Mouse (Mus musculus) forebrain, embryonic 11.5 days (tissue): ENCODE results near the gene Tctn1. TPM values are rescaled to one million over a fixed set of nuclear protein-coding genes. Genes with fewer than 3 reads are reported as not detected.

ENCODE experiments used
- ATAC-seq: fragments of 200-750 bp; cut with Nextera tagmentation; replicated peaks from 2 replicates; pipeline ENCODE4 v1.8.0; 2017; ENCODE audit warnings: moderate TSS enrichment; ENCODE audit not compliant: low FRiP score
- DNase-seq: peaks from one replicate; pipeline ENCODE4 v3.0.0-alpha.2; 2017; ENCODE audit warnings: low spot score
- H3K27ac ChIP-seq: fragments of 300-500 bp; sonication (generic); 2 replicates; pipeline ENCODE4 v1.5.1; 2014; ENCODE audit warnings: low read depth, low read length
- H3K27me3 ChIP-seq: fragments of 300-500 bp; sonication (generic); 2 replicates; pipeline ENCODE4 v1.6.1; 2014; ENCODE audit warnings: mild to moderate bottlenecking, low read length, mixed read lengths; ENCODE audit not compliant: control insufficient read depth, insufficient read depth
- H3K36me3 ChIP-seq: fragments of 300-500 bp; sonication (generic); 2 replicates; pipeline ENCODE4 v1.6.1; 2014; ENCODE audit warnings: mild to moderate bottlenecking, low read length, moderate library complexity, mixed read lengths; ENCODE audit not compliant: control insufficient read depth, insufficient read depth
- H3K4me1 ChIP-seq: fragments of 300-500 bp; sonication (generic); replicated peaks from 2 replicates; pipeline ENCODE4 v1.6.1; 2014; ENCODE audit warnings: low read length, mixed read lengths; ENCODE audit not compliant: control insufficient read depth, insufficient read depth
- H3K4me2 ChIP-seq: fragments of 300-500 bp; sonication (generic); 2 replicates; pipeline ENCODE4 v1.6.1; 2014; ENCODE audit warnings: low read depth, mild to moderate bottlenecking, low read length, moderate library complexity, mixed read lengths; ENCODE audit not compliant: severe bottlenecking
- H3K4me3 ChIP-seq: fragments of 300-500 bp; sonication (generic); 2 replicates; pipeline ENCODE4 v1.5.1; 2014; ENCODE audit warnings: low read depth, low read length
- H3K9ac ChIP-seq: fragments of 300-500 bp; sonication (generic); 2 replicates; pipeline ENCODE4 v1.6.1; 2014; ENCODE audit warnings: low read length
- H3K9me3 ChIP-seq: fragments of 300-500 bp; sonication (generic); 2 replicates; pipeline ENCODE4 v1.6.1; 2016; ENCODE audit warnings: low read length, mixed read lengths; ENCODE audit not compliant: control insufficient read depth
- WGBS: fragments of 180-500 bp; shearing (Covaris S2); extraction: QIAGEN DNeasy Blood & Tissue Kit; methylation state at CpG from one replicate; pipeline ENCODE4 v1.1.7; 2014; 5-methylcytosine and 5-hydroxymethylcytosine counted together
- polyA plus RNA-seq: library from polyadenylated mRNA; unstranded; fragments of >200 nt; fragmentation: Nextera tagmentation; extraction: Ambion mirVana; gene quantifications from 2 replicates; pipeline ENCODE4 v1.2.1, GENCODE M21; 2014

Gene Tctn1
- polyA plus RNA-seq, 1 experiment from 2014 or later: 7.5 TPM

GRCm38 (mm10) chr5:122247529-122247928 lies 16.7 kb downstream of the Tctn1 start:
- Histone ChIP-seq H3K27me3 (no peaks in the 10 kb centered on the region), H3K36me3 (no peaks in the 10 kb centered on the region; the same call in 1 of the 2 replicates), H3K4me2 (no peak overlapping the region), H3K27ac (no peak overlapping the region), H3K4me1 (peaks cover 5% of the 10 kb centered on the region; the same call in 1 of the 2 replicates), H3K9me3 (no peaks in the 10 kb centered on the region), H3K9ac (no peak overlapping the region), H3K4me3 (no peak overlapping the region)
- no peak for DNase-seq
- WGBS: 93% methylated on average over 11 of the region's 11 CpGs
- no peak for ATAC-seq

- no peaks in the 10 kb centered on the region for H3K36me3 ChIP-seq
Measured at GRCm38 (mm10) chr5:122246547-122247167, 17.6 kb downstream of the Tctn1 start.

GRCm38 (mm10) chr5:122245186-122245585 lies 19.1 kb downstream of the Tctn1 start:
- no peaks in the 10 kb centered on the region for H3K27me3 ChIP-seq

More at GRCm38 (mm10) chr5:122246547-122247167, 17.6 kb downstream of the Tctn1 start:
- Histone ChIP-seq H3K4me1 (peaks cover 5% of the 10 kb centered on the region; the same call in 1 of the 2 replicates), H3K9me3 (no peaks in the 10 kb centered on the region), H3K9ac (no peak overlapping the region), H3K4me2 (no peak overlapping the region), H3K27me3 (no peaks in the 10 kb centered on the region), H3K4me3 (no peak overlapping the region), H3K27ac (no peak overlapping the region)
- no peak for ATAC-seq
- 89% methylated on average over 10 of the region's 10 CpGs for WGBS
- DNase-seq: no peak

GRCm38 (mm10) chr5:122243781-122244523 lies 20.3 kb downstream of the Tctn1 start:
- no peaks in the 10 kb centered on the region for H3K9me3 ChIP-seq
- H3K4me1 ChIP-seq: peaks cover 6% of the 10 kb centered on the region; the same call in 1 of the 2 replicates
- no peak overlapping the region for H3K9ac ChIP-seq
- 78% methylated on average over 17 of the region's 17 CpGs for WGBS
- H3K27me3 ChIP-seq: no peaks in the 10 kb centered on the region
- H3K4me2 ChIP-seq: no peak overlapping the region
- no peak overlapping the region for H3K4me3 ChIP-seq
- ATAC-seq (no peak), DNase-seq (no peak)
- no peaks in the 10 kb centered on the region for H3K36me3 ChIP-seq
- H3K27ac ChIP-seq: no peak overlapping the region

More at GRCm38 (mm10) chr5:122245186-122245585, 19.1 kb downstream of the Tctn1 start:
- Histone ChIP-seq H3K27ac (no peak overlapping the region), H3K9me3 (no peaks in the 10 kb centered on the region), H3K4me1 (peaks cover 5% of the 10 kb centered on the region; the same call in 1 of the 2 replicates), H3K36me3 (no peaks in the 10 kb centered on the region), H3K4me2 (no peak overlapping the region), H3K9ac (no peak overlapping the region), H3K4me3 (no peak overlapping the region)
- DNase-seq: no peak
- ATAC-seq: no peak
- 70% methylated on average over 3 of the region's 3 CpGs for WGBS

DNA sequence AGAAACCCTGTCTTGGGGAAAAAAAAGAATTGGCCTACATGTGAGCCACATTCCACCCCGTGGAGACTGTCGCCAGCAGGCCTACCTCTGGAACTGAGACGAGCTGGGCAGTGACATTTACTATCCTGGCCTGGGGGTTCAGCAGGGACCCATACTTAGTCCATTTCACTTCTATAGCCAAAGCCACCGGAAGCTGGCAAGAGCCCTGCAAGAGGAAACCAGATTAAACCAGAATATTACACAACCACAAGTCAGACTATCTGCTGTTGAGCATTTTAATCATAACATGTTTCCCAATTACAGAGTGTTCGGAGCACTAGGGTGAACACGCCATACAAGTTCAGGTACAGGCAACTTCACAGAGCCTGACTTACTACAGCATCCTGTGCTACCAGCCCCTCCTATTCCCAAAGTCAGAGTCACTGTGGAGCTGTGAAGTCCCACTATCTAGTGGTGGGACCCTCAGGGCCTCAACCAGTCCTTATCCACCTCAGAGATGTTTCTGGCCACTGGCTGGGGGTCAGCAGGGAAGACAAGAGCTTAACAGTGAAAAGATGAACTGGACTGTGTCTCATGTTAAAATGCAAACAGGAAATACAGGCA lies 21.6 kb downstream of the Tctn1 start:
- Histone ChIP-seq H3K4me3 (no peak overlapping the region), H3K9ac (no peak overlapping the region), H3K27ac (no peak overlapping the region), H3K27me3 (no peaks in the 10 kb centered on the region), H3K9me3 (no peaks in the 10 kb centered on the region), H3K4me2 (no peak overlapping the region), H3K36me3 (no peaks in the 10 kb centered on the region), H3K4me1 (peaks cover 6% of the 10 kb centered on the region; the same call in 1 of the 2 replicates)
- WGBS: 92% methylated on average over 6 of the region's 6 CpGs
- ATAC-seq (no peak), DNase-seq (no peak)

DNA sequence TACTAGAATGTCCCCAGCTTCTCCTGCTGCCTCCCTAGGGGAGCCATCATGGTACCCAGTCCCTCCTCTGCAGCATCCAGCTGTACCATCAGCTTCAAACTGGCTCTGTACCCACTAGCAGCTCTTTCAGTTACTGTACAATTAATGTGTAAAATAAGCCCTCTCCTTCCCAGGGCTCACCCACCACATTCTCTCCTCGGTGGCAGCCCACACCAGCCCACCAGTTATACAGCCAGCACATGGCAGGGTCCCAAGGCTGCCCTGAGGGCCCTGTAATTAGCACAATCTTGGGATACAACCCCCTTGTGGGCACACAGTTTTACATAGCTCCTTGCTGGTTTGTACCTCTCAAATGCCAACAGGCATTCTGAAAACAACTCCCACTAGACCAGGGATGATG lies 23.3 kb downstream of the Tctn1 start:
- Histone ChIP-seq H3K9ac (no peak overlapping the region), H3K4me1 (peaks cover 6% of the 10 kb centered on the region; the same call in 1 of the 2 replicates), H3K4me2 (no peak overlapping the region), H3K27ac (no peak overlapping the region), H3K9me3 (no peaks in the 10 kb centered on the region), H3K4me3 (no peak overlapping the region), H3K36me3 (no peaks in the 10 kb centered on the region), H3K27me3 (no peaks in the 10 kb centered on the region)
- WGBS: 75% methylated on average over 1 of the region's 1 CpGs
- ATAC-seq (no peak), DNase-seq (no peak)

- Histone ChIP-seq H3K4me3 (no peak overlapping the region), H3K4me1 (peaks cover 6% of the 10 kb centered on the region; the same call in 1 of the 2 replicates), H3K27me3 (no peaks in the 10 kb centered on the region), H3K4me2 (no peak overlapping the region), H3K9me3 (no peaks in the 10 kb centered on the region), H3K27ac (no peak overlapping the region), H3K36me3 (no peaks in the 10 kb centered on the region), H3K9ac (no peak overlapping the region)
- DNase-seq (no peak), ATAC-seq (no peak)
- WGBS: 85% methylated on average over 11 of the region's 11 CpGs
Measured at GRCm38 (mm10) chr5:122240521-122240920, 23.7 kb downstream of the Tctn1 start.

DNA sequence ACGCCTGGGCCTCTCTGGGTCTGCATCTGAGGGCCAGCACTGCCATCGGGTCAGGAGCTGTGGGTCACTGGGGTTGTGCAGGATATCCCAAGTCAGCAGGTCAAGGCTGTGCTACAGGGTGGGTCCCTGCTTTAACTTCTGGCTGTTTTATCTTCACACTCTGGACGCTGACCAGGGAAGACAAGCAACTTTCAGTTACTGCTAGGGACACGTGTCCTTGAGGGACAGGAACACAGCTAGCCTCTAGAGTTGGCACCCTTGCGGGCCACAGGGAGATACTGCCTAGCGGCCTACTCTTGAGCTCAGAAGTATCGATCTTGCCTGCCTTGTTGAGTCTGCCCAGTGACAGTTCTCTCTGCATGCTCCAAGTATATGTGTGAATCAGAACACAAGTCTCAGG lies 24.6 kb downstream of the Tctn1 start:
- Histone ChIP-seq H3K4me3 (no peak overlapping the region), H3K9ac (no peak overlapping the region), H3K27ac (no peak overlapping the region), H3K27me3 (no peaks in the 10 kb centered on the region), H3K36me3 (no peaks in the 10 kb centered on the region), H3K4me2 (no peak overlapping the region), H3K9me3 (no peaks in the 10 kb centered on the region), H3K4me1 (peaks cover 1% of the 10 kb centered on the region; the same call in 1 of the 2 replicates)
- DNase-seq (no peak), ATAC-seq (no peak)
- 80% methylated on average over 7 of the region's 7 CpGs for WGBS
